Mouse (Mus musculus): ENCODE data around the gene Gm13178. TPM values are rescaled to one million over a fixed set of nuclear protein-coding genes. Genes with fewer than 3 reads are reported as not detected.

The Gm13178 gene
- not detected in 2 replicates for total RNA-seq (2023)

DNA sequence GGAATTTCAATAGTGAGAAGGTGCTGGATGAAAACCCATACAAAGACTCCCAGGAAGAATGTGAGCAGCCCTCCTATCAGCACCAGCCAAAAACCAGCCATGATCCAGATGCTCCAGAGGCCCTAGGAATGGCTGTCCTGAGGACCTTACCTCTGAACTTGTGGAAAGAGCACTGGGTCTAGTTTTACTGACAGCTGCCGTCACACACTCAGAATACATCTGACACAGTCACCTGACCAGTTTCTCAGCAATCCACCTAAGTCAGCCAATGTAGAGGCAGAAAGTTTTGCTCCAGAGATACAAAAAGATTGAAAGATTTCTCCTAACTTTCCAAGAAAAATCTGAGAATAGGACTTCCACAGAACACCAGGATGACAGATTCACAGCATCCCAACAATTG lies at the start of gene Gm13178:
Gene Gm13178, minus strand, starts transcription at position 101 of the 400 bp plus-strand sequence.

DNA sequence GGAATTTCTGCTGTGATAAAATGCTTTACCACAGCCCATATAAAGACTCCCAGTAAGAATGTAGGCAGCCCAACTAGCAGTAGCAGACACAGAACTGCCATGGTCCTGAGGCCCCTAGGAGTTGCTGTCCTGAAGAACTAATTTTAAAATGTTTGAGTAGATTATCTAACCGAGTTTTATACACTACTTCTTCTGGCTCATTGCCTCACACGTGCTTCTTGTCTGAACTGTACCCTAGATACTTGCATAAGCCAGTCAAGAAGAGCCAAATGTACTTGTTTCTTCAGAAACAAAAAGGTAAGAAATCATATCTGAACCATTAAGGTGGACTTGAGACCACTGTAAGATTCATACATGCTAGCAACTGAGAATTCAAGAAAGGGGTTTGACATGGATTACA lies 34.9 kb downstream of the Gm13178 start, which contains the start of gene Gm436:
Gene Gm436, minus strand, starts transcription at position 101 of the 400 bp plus-strand sequence.

Other genes starting within 250 kb of the Gm13178 start
- gene 9430007A20Rik, start 201.6 kb downstream of the Gm13178 start, total RNA-seq (2023) = not detected in 2 replicates
- not detected in 2 replicates for gene Gm13124, start 156.3 kb downstream of the Gm13178 start, total RNA-seq (2023)
- not detected in 2 replicates for gene Aadacl4, start 107.7 kb downstream of the Gm13178 start, total RNA-seq (2023)
- gene Gm436, start 35.0 kb downstream of the Gm13178 start, total RNA-seq (2023) = not detected in 2 replicates
- gene Gm438, start 65.2 kb upstream of the Gm13178 start, total RNA-seq (2023) = not detected in 2 replicates
- gene Dhrs3, start 171.4 kb upstream of the Gm13178 start, total RNA-seq (2023) = 29.3 and 38.9 TPM in 2 replicates